Mouse (Mus musculus) forebrain, postnatal 0 days (tissue): Measurements from ENCODE around the gene Gpam. TPM values are rescaled to one million over a fixed set of nuclear protein-coding genes. Genes with fewer than 3 reads are reported as not detected.

Experiments used
- ATAC-seq: fragments of 200-750 bp; cut with Nextera tagmentation; 2 replicates; pipeline ENCODE4 v1.8.0; 2017; ENCODE audit warnings: mild to moderate bottlenecking, moderate library complexity
- DNase-seq: peaks from one replicate; pipeline ENCODE4 v3.0.0-alpha.2; 2015
- H3K27ac ChIP-seq: fragments of 300-500 bp; sonication (generic); 2 replicates; pipeline ENCODE4 v1.5.1; 2014; ENCODE audit warnings: low read depth, mild to moderate bottlenecking, antibody characterized with exemption, low read length, moderate library complexity, mixed read lengths
- H3K27me3 ChIP-seq: fragments of 300-500 bp; sonication (generic); 2 replicates; pipeline ENCODE4 v1.6.1; 2014; ENCODE audit warnings: mild to moderate bottlenecking, low read length, mixed read lengths; ENCODE audit not compliant: insufficient read depth
- H3K36me3 ChIP-seq: fragments of 300-500 bp; sonication (generic); 2 replicates; pipeline ENCODE4 v1.6.1; 2014; ENCODE audit warnings: mild to moderate bottlenecking, moderate library complexity; ENCODE audit not compliant: insufficient read depth
- H3K4me1 ChIP-seq: fragments of 300-500 bp; sonication (generic); 2 replicates; pipeline ENCODE4 v1.6.1; 2014; ENCODE audit warnings: antibody characterized with exemption; ENCODE audit not compliant: insufficient read depth
- H3K4me2 ChIP-seq: fragments of 300-500 bp; sonication (generic); 2 replicates; pipeline ENCODE4 v1.6.1; 2014; ENCODE audit warnings: low read depth, mild to moderate bottlenecking, moderate library complexity
- H3K4me3 ChIP-seq: fragments of 300-500 bp; sonication (generic); 2 replicates; pipeline ENCODE4 v1.5.1; 2014; ENCODE audit warnings: low read depth, low read length, mixed read lengths
- H3K9ac ChIP-seq: fragments of 300-500 bp; sonication (generic); 2 replicates; pipeline ENCODE4 v1.6.1; 2014; ENCODE audit warnings: mild to moderate bottlenecking
- H3K9me3 ChIP-seq: fragments of 300-500 bp; sonication (generic); 2 replicates; pipeline ENCODE4 v1.6.1; 2016; ENCODE audit warnings: low read length
- CTCF ChIP-seq: sonication (generic); IDR thresholded peaks from 2 replicates; pipeline ENCODE4 v1.5.1; 2016; ENCODE audit warnings: antibody characterized with exemption, control low read depth, low read depth
- WGBS: fragments of 180-500 bp; shearing (Covaris S2); extraction: QIAGEN DNeasy Blood & Tissue Kit; methylation state at CpG from one replicate; pipeline ENCODE4 v1.1.7; 2014; 5-methylcytosine and 5-hydroxymethylcytosine counted together
- polyA plus RNA-seq: library from polyadenylated mRNA; unstranded; fragments of >200 nt; fragmentation: Nextera tagmentation; extraction: Ambion mirVana; gene quantifications from 2 replicates; pipeline ENCODE4 v1.2.1, GENCODE M21; 2015
- total RNA-seq: library from RNA; depleted of rRNA; stranded (reverse); fragments of >200 nt; gene quantifications from 2 replicates; pipeline ENCODE4 v1.2.3, GENCODE M21; 2014

Gpam gene
- total and polyA plus RNA-seq, 2 experiments from 2014 or later, result 20.6 to 58.6 TPM

GRCm38 (mm10) chr19:55073004-55073403 is 54.0 kb downstream of the Gpam start:
- no peak overlapping the region for H3K4me3 ChIP-seq
- H3K27ac ChIP-seq, result no peak overlapping the region
- H3K27me3 ChIP-seq, result no peaks in the 10 kb centered on the region
- no peaks in the 10 kb centered on the region for H3K4me1 ChIP-seq
- peak; percentile 65 for TF ChIP-seq CTCF
- DNase-seq, result peak; percentile 25
- no peak overlapping the region for H3K9ac ChIP-seq
- no peak for ATAC-seq
- H3K36me3 ChIP-seq, result peaks cover 67% of the 10 kb centered on the region
- H3K9me3 ChIP-seq, result no peaks in the 10 kb centered on the region
- no peak overlapping the region for H3K4me2 ChIP-seq
- 80% methylated on average over 3 of the region's 3 CpGs for WGBS

- no peak for ATAC-seq
- 77% methylated on average over 8 of the region's 8 CpGs for WGBS
- H3K9me3 ChIP-seq, result no peaks in the 10 kb centered on the region
Observed at GRCm38 (mm10) chr19:55069054-55069453, 58.0 kb downstream of the Gpam start.

GRCm38 (mm10) chr19:55063272-55063671 is 63.8 kb downstream of the Gpam start:
- H3K36me3 ChIP-seq, result peaks cover 6% of the 10 kb centered on the region
- H3K9me3 ChIP-seq, result no peaks in the 10 kb centered on the region
- no peak overlapping the region for H3K4me2 ChIP-seq
- TF ChIP-seq CTCF, result no peak
- ATAC-seq (no peak), DNase-seq (no peak)
- WGBS, result 27% methylated on average over 6 of the region's 6 CpGs
- H3K27me3 ChIP-seq, result no peaks in the 10 kb centered on the region
- H3K27ac ChIP-seq, result no peak overlapping the region
- no peak overlapping the region for H3K4me3 ChIP-seq
- H3K4me1 ChIP-seq, result no peaks in the 10 kb centered on the region
- H3K9ac ChIP-seq, result no peak overlapping the region

More at GRCm38 (mm10) chr19:55069054-55069453, 58.0 kb downstream of the Gpam start:
- H3K4me2 ChIP-seq, result no peak overlapping the region
- no peak for DNase-seq
- H3K4me3 ChIP-seq, result no peak overlapping the region
- no peaks in the 10 kb centered on the region for H3K27me3 ChIP-seq
- no peak for TF ChIP-seq CTCF
- H3K9ac ChIP-seq, result no peak overlapping the region
- peaks cover 38% of the 10 kb centered on the region for H3K36me3 ChIP-seq
- no peaks in the 10 kb centered on the region for H3K4me1 ChIP-seq
- no peak overlapping the region for H3K27ac ChIP-seq

- no peak for TF ChIP-seq CTCF
- Histone ChIP-seq H3K4me1 (no peaks in the 10 kb centered on the region), H3K27ac (no peak overlapping the region), H3K9me3 (no peaks in the 10 kb centered on the region), H3K36me3 (peaks cover 6% of the 10 kb centered on the region; the same call in 1 of the 2 replicates), H3K9ac (0 out of 2 replicates have a peak overlapping the region, but pooled peaks have one; percentile 18), H3K4me3 (no peak overlapping the region), H3K27me3 (no peaks in the 10 kb centered on the region), H3K4me2 (no peak overlapping the region)
- DNase-seq (no peak), ATAC-seq (no peak)
- WGBS, result 81% methylated on average over 8 of the region's 8 CpGs
Observed at GRCm38 (mm10) chr19:55062501-55062900, 64.5 kb downstream of the Gpam start.

GRCm38 (mm10) chr19:55061951-55062350 is 65.1 kb downstream of the Gpam start:
- TF ChIP-seq CTCF, result peak; percentile 85
- no peak overlapping the region for H3K27ac ChIP-seq
- no peaks in the 10 kb centered on the region for H3K4me1 ChIP-seq
- no peaks in the 10 kb centered on the region for H3K9me3 ChIP-seq
- no peak overlapping the region for H3K4me3 ChIP-seq
- H3K27me3 ChIP-seq, result no peaks in the 10 kb centered on the region
- peak overlapping the region; percentile 31 for H3K4me2 ChIP-seq
- peak overlapping the region; percentile 18; the same call in 1 of the 2 replicates for H3K9ac ChIP-seq
- WGBS, result 25% methylated on average over 4 of the region's 5 CpGs
- peaks cover 6% of the 10 kb centered on the region; the same call in 1 of the 2 replicates for H3K36me3 ChIP-seq
- ATAC-seq (peak; percentile 76), DNase-seq (peak; percentile 90)

DNA sequence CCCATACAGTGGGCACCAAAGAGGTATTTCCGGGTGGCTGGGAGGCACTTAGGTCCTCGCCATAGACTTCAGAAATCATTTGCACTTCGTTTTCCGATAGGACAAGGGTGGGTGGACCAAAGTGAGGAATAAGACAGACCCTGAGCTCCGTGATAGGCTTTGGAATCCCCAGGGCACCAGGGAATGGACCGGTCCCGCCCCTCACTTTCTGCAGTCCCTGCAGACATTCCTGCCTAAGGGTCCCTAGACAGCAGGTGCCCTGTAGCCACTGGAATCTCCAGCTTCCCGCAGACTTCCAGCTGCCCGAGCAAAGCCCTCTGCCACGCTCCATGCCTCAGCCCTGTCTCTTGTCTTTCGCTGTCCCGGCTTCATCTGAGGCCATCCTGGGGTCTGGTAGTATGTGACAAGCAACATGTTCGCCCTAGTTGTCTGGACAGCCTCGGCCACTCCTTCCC is 65.6 kb downstream of the Gpam start:
- peak; percentile 46 for DNase-seq
- Histone ChIP-seq H3K36me3 (peaks cover 6% of the 10 kb centered on the region; the same call in 1 of the 2 replicates), H3K4me3 (peak overlapping the region; percentile 34), H3K9me3 (no peaks in the 10 kb centered on the region), H3K4me2 (peak overlapping the region; percentile 71), H3K9ac (peak overlapping the region; percentile 41), H3K27ac (no peak overlapping the region), H3K27me3 (no peaks in the 10 kb centered on the region), H3K4me1 (no peaks in the 10 kb centered on the region)
- WGBS, result 7% methylated on average over 14 of the region's 14 CpGs
- ATAC-seq, result peak; percentile 28
- no peak for TF ChIP-seq CTCF

DNA sequence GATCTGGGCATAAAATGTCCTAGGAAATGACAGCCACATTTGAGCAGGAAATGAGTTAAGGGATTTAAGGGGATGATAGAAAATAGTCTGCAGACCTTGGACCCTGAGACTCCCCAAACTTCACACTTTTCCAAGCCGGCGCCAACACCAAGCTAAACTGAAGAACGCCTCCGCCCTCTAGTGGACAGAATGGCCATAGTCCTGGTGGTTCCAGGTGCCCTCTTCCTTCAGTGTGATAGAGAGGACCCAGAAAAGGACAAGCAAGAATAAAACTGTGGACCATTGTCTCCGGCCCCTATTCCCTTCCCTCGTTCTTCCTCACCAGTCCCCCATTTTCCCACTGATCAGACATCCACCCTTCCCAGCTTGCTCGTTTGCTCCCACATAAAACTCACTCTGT is 66.1 kb downstream of the Gpam start:
- H3K27ac ChIP-seq, result no peak overlapping the region
- peak overlapping the region; percentile 34 for H3K4me3 ChIP-seq
- WGBS, result 4% methylated on average over 7 of the region's 7 CpGs
- H3K4me1 ChIP-seq, result no peaks in the 10 kb centered on the region
- H3K36me3 ChIP-seq, result peaks cover 2% of the 10 kb centered on the region; the same call in 1 of the 2 replicates
- peak; percentile 81 for ATAC-seq
- peak; percentile 92 for DNase-seq
- H3K4me2 ChIP-seq, result peak overlapping the region; percentile 71
- H3K27me3 ChIP-seq, result no peaks in the 10 kb centered on the region
- H3K9me3 ChIP-seq, result no peaks in the 10 kb centered on the region
- peak overlapping the region; percentile 41; the same call in 1 of the 2 replicates for H3K9ac ChIP-seq
- peak; percentile 97 for TF ChIP-seq CTCF
